Mouse (Mus musculus) T-helper 1 cell (primary cell): ENCODE data around the gene Uvrag.

ENCODE experiments used
- in situ Hi-C: fragments of 300-600 bp; cut with MboI, MseI; formaldehyde crosslinking; loops from one replicate; pipeline ENCODE4 v1.15.1; 2025; ENCODE audit warnings: high pct_unique_total_duplicates

The Uvrag gene

DNA sequence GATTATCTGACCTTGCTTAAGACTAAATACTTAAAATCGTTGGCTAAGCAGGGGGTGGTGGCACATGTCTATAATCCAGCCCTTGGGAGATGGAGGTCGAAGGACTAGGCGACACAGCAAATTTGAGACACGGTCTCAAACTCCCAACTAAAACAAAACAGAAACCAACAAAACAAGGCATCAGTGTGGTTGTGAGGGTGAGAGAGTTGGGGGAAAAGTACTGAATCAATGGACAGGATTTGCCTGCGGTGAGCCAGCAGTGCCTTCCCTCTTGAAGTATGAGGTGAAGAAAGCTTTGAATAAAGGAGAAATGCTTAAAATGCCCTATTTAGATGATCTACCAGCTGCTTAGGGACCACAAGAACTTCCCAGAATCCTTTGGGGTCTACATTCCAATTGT lies 247.8 kb downstream of the Uvrag start:
- in situ Hi-C loops = no loop called here

DNA sequence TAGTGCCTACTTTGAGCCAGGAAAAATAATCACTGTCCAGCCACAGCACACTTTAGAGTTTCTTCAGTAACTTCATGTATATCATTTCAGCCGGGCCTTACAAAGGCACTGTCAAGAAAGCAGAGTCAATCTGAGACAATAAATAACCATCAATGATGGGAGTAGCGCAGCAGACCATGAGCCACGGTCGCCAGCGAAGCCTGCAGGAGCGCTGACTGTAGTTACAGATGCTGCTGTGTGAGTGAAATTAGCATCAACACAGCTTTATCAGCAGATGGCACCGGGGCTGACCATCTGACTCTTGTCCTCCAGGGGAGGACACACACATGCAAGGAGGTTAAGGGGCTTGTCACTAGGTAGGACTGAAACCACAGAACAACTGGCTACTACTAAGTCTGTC lies 251.7 kb downstream of the Uvrag start:
- in situ Hi-C loops = loop anchor here (10.0 kb wide), 1 partner anchor 624 kb away; no protein-coding TSS in a partner anchor

DNA sequence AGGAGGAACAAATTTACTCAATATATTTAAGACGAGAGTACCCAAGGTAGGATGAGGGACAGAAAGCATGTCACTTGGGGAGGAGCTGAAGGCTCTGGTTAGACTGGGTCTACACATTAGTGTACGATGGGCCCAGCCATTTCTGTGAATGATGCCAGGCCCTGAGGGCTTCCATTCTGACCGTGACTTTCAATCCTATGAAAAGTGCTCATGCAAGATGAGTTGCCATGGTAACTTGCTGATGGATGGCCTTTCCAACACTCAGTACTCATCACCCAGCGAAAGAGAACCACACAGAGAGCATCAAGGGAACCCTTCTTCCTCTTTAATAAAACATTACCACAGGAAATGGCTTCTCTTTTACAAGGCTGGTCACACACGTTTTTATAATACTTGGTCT lies 252.1 kb downstream of the Uvrag start:
- in situ Hi-C loops = loop anchor here (10.0 kb wide), 1 partner anchor 624 kb away; no protein-coding TSS in a partner anchor

DNA sequence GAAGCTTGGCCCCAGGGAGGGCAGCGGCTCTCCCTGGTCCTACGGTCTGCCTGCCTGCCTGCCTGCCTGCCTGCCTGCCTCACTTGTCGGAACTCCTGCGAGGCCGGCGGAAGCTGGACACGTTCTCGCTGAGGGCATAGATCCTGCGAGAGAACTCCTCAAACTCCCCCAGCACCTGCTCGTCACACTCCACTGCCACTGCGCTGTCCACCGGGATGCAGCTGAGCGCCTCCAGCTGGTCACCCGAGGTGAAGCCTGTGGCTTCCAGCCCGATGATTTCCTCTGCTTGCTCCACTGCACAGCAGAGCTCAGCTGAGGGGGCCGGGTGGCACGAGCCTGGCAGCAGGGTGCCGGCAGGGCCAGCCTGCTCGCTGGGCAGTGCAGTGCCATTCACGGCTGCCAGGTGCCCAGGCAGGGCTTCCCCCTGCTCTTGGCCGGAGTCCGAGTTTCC lies 253.1 kb downstream of the Uvrag start:
- in situ Hi-C loops = loop anchor here (10.0 kb wide), 1 partner anchor 623 kb away; no protein-coding TSS in a partner anchor

DNA sequence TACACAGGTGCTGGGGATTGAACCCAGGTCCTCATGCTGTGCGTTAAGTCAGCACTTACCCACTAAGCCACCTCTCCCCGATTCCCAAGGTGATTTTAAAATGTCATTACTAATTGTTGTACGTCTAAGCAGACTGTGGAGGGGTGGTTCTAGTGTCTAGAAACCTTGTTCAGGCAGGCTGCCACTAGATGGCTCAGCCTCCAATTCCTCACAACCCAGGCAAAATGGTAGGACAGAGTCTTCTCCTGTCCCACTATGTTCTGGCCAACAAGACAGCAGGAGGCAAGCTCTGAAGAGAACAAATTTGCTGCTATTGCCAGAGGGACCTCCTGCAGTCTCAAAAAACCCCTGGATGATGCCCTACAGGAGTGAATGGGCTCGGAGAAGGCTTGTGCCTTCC lies 259.1 kb downstream of the Uvrag start:
- in situ Hi-C loops = loop anchor here (10.0 kb wide), 1 partner anchor 617 kb away; no protein-coding TSS in a partner anchor

DNA sequence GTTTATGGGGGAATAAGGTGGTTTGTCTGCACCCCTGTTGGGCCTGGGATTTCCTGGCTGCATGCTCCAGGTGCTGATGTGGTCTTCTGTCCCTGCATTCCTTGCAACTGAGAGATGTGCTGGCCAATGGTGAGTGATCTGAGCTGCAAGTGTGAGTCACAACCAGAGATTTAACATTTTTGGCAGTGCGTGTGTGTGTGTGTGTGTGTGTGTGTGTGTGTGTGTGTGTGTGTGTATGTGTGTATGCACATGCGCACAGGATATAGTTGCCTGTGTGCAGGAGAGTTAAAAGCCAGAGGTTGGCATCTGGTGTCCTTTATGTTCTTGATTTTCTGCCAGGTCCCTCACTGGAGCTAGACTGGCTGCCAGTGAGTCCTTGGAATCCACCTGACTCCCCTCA lies 261.8 kb downstream of the Uvrag start:
- in situ Hi-C loops = no loop called here

DNA sequence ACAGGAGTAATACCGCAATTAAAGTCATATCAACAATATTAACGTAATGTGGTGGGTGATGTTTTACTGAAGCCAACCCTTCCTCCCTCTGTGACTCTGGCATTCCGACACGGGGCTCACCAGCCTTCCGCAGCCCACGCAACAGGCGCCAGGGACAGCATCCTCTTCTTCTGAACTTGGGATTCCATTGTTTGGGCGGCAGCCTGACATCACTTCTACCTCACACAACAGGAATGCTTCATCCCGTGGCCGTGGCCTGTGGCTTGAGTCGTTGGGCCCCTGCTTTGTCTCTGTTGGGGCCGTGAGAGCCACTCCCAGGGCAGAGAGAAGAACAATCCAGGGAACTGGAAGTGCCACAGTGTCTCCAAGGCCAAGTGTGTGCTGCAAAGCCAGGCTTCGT lies 264.8 kb downstream of the Uvrag start:
- in situ Hi-C loops = no loop called here

DNA sequence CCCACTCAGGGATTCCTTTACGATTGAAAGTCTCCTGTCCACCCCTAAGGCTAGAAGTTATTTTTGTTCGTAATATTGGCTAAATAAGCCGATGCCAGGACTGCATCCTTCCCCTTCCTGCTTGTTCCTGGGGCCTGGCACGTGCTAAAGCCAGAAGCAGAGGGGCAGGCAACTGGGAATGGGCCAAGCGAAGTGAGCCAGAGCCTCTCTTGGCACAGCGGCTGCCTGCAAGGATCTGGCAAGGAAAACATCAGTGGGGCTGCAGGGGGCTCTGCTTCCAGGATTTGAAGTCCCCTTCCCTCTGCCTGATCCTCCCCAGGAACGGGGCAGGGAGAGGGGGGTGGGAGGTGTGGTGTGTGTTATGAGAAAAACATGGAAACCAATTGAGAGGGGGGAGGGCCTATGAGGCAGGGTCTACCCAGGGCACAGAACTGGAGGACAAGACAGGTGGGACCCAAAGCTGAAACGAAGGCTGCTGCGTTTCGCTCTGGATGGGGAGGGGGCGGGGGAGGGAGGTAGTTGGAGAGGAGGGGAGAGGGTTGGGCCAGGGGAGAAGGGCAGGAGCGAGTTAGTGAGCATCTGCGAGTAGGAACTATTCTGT lies 265.5 kb downstream of the Uvrag start:
- in situ Hi-C loops = no loop called here

DNA sequence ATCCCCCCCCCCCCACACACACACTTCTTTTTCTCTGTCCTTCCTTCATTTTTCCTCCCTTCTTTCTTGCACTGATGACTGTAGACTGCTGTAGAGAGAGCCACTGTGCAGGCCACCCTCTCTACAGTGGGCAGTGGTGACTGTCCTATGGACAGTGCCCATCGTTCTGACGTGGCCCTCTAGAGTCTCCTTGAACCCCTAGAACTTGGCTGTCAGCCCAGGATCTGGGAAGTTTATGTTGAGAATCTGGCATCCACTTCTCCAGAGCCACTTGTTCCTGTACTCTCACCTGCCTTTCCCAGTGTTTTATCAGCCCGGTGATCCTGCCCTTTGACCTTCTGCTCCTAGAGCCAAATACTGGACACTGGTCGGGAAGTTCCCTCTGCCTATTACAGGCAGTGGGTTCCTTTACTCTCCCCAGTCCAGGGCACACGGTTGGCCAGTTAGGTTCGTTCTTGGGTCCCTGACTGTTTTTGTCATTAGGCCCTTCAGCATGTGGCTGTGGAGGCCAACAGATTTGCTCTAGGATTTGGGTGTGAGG lies 266.5 kb downstream of the Uvrag start:
- in situ Hi-C loops = no loop called here

DNA sequence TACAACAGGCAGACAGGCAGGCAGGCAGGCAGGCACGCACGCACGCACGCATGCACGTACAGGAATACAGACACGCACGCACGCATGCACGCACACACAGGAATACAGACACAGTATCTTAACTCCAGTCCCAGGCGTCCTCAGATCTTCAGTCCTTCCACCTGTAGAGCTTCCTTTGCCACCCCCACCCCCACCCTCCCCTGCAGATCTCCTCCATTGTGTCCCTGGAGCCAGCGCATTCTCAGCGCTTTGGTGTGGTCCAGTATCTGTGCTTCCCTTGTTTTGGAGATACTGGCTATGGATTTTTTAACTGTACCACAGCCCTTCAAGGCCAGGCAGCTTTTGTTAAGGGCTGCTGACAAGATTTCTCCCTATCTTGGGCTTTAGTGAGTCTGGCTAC lies 267.6 kb downstream of the Uvrag start:
- in situ Hi-C loops = no loop called here

DNA sequence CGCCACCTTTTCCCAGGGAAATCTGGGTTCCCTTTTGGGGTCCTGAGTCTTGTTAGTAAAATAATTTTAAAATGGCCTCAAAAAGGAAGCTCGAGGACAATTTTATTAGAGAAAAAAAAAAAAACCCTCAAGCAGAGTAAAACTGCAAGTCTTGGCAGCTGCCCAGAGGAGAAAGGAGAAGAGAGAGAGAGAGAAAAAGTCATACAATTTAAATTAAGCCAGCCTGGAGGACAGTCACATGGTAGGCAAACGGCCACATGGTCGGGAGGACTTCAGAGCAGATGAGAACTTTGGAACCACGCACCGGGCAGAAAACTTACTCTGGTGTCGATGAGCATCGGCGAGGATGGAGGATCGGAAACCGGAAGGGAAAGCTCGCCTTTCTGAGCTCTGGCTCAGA lies 269.1 kb downstream of the Uvrag start:
- in situ Hi-C loops = no loop called here

DNA sequence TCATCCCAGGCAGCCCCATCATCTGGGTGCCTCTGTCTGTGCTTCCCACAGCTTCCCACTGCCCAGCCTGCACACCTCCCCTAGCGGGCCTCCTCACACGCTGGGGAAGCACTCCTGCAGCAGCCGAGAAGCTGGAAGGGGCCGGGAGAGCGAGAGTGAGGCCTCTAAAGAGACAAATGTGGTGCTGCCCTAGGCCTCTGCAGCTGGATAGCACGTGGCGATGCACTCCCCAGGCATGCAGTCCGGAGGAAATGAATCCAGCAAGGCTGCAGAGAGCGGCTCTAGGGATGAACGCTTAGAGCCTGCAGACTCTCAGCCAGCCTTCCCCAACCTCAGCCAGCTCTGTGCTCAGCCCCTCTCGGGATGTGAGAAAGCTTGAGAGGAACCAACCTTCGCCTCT lies 270.1 kb downstream of the Uvrag start:
- in situ Hi-C loops = no loop called here

DNA sequence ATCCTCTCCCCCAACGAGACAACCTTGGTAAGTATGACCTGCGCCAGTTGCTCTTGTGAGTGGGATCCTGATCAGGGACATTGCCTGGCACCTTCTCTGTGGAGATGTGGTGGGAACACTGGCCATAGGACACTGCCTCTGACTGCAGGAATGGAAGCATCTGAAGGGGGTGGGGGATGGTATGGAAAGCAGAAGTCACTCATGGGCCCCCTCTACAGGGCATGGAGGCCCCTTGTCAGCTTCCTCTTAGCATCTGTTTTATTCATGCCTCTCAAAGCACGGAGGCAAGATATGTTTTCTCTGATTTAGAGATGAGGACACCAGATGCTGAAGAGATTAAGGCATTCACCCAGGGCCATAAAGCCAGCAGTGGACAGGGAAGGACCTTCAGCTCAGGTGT lies 271.9 kb downstream of the Uvrag start:
- in situ Hi-C loops = no loop called here

DNA sequence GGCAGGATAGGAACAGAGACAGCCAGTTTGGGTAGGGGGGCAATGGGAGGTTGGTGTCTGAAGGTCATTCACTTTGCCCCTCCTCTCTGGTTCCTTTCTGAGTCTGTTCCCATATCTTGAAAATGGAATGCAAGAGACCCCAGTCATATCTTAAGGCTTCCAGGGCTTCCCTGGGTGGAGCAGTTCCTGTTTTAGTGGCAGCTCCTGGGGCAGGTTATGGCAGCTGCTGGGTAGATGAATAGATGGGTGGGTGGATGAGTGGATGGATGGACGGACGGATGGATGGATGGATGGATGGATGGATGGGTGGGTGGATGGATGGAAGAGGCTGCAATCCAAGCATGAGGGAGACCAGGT lies 273.2 kb downstream of the Uvrag start:
- in situ Hi-C loops = no loop called here

DNA sequence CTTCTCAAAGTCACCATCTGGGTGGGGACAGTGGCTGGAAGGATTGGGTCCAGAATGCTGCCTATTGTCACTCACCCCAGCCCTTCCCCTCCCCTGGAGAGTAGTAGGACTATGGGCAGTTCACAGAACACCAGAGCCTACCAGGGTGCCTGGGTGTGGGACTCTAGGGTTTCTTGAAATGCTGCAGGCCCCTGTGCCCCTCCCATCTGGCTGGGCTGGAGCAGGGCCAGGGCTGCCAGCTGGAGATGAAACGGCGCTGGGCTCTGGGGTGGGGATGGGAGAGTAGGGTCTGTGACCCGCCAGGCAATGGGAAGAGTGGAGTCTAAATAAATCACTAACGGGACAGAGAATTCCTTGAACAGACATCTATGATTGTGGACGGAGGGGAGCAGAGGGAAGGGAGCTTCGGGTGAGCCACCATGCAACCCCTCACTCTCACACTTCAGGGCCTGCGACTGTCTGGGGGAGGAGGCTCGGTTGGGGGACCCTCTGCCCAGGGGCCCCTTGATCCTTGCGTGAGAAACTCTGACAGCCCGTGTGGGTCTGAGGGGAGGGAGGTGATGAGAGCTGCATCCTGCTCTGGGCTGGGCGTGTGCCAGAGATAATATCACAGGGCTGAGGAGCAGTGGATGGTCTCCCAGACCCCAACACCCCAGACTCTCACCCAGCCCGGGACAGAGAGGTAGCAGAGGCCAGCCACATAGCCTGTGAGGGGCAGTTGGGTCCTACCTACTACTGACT lies 273.7 kb downstream of the Uvrag start:
- in situ Hi-C loops = no loop called here

DNA sequence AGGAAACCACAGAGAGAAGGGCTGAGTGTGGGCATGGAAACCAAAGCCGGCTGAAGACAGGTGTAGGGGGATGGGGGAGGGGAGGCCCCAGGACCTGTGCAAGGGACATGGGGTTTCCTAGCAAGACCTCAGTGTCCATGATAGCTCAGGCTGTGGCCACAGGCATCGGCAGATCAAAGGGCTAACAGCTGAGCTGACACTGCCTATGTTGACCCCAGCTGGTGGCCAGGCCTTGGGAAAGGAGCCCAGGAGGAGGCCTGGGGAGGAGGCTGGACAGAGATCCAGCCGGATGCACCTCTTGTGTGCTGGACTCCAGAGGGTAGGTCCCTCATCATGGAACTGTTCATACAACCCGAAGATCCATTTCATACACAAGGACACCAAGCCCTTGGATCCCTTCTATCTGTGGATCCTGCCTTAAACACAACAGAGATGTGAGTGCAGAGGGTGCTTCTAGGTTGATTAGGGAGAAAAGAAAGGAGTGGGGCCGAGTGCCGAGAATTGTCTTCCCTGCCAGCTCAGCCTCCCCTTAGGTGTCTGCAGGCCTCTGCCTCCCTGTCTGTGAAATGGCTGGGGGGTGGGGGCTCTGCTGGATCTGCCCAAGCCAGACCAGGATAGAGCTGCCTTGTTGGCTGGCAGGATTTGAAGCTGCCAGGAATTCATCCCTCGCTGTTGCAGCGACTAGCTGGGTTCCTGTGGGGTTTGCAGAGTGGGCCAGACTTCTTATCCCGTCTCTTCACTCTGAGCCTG lies 276.8 kb downstream of the Uvrag start:
- in situ Hi-C loops = no loop called here

DNA sequence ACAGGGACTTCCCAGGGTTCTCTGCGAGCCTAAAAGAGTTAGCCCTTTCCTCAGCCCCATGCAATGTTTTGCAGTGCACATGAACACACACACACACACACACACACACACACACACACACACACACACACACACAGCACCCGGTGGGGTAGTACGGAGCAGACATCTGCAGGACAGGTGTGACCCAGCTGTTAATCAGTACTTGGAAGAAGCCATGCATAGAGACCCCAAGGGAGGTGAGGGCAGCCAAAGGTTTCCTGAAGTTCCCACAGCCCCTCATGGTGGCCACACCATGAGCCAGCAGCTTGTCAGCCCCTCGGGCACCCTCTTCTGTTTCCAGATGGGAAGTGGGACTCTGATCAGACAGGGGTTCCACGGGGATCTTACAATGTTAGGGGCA lies 277.9 kb downstream of the Uvrag start:
- in situ Hi-C loops = no loop called here

DNA sequence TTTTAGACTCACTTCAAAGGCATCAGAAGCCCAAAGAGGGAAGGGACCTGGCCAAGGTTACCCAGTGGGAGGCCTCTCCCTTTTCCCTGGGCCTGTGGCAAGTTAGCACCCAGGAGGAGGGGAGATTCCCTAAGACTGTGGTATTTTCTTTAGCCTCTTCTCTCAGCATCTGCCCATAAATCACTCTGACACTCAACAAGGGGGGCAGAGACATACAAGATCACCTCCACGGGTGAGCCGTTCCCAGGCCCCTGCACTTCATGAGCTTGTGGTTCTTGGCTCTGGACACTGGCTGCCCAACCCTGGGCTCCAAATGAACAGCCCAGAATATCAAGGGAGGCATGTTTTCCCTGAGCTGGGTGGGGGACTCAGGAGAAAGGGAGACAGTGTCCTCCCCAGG lies 279.9 kb downstream of the Uvrag start:
- in situ Hi-C loops = no loop called here

DNA sequence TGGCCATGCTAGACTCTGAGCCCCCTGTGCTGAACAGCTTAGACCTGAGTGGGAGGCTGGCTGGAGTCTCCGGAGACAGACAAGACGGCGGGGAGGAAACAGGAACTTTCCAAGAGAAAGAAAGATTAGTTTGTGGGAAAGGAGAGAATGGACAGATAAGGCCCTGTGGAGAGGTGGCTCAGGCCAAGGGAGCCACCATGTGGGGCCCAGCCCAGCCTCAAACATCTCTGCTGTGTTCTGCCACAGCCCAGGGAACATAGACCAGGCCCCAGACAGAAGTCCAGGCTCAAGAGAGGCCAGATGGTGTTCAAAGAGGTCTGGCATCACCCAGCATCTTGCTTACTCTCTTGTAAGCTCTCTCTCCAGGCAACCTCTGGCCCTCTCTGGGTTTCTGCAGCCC lies 283.8 kb downstream of the Uvrag start:
- in situ Hi-C loops = no loop called here

DNA sequence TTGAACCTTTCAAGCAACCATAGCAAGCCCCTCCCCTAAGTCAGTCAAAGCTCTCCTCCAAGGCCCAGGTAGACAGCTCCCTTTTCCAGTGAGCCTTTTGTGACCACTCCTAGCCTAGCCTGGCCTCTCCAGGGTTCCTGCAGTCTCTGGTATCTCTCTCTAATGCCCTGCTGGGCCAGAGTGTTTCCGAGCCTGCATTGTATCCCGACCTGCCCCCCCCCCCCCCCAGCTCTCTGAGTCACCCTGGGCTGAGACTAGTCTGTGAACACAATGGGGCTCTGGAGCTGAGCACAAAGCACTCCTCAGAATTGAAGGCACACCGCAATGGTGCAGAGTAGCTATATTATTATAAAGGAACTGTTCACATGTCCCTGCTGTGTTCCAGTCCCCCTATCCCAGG lies 284.8 kb downstream of the Uvrag start:
- in situ Hi-C loops = no loop called here

DNA sequence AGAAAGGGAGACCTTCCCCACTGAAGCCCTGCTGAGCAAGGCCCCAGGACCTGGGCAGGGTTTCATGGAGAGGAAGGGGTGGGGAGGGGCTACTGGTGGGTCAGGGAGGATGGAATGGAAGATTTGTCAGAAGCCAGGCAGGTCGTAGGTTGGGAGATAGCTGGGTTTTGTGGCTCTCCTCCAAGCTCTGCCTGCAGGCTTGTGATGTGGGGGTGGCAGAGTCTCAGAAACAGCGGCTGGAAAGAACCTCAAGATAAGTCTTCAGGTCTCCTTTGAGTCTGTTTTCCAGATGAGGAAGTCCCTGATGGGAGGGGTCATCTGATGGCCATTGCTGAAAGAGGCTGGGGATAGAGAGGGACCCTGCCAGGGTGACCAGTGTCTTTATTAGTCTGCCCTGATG lies 285.6 kb downstream of the Uvrag start:
- in situ Hi-C loops = no loop called here

DNA sequence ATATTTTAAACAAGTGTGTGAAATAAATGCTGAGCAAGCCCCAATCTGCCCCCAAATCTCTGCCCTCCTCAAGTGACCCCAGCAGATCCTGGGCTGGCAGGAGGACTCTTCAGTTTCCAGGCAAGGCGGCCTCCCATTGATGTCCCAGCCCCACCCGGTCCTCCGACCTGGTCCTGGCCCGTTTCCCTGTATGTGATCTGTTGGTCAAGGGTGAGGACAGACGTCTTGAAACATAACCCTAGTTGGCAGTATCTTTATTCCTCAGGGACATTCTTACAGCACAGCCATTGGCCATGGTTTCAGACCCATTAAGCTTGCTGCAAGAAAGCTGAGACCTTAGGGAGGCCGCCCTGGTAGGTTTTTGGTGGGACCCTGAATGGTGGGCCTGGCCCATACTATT lies 287.1 kb downstream of the Uvrag start:
- in situ Hi-C loops = no loop called here
